Mouse (Mus musculus): ENCODE data around the gene Vmn1r172. TPM values are rescaled to one million over a fixed set of nuclear protein-coding genes. Genes with fewer than 3 reads are reported as not detected.

The Vmn1r172 gene
- not detected in 2 replicates for polyA plus RNA-seq (2012; rRNA removed)

GRCm38 (mm10) chr7:23658016-23658415 is at the start of gene Vmn1r172:
Vmn1r172 (plus strand) TSS chr7:23658316.

GRCm38 (mm10) chr7:23630422-23630821 is 27.7 kb upstream of the Vmn1r172 start, which contains the start of gene Vmn1r171:
Vmn1r171 (plus strand) TSS chr7:23630722.

GRCm38 (mm10) chr7:23700403-23700802 is 42.3 kb downstream of the Vmn1r172 start, which contains the start of gene Vmn1r173:
Vmn1r173 (plus strand) TSS chr7:23700703.

Other genes starting within 250 kb of the Vmn1r172 start
- not detected in 2 replicates for gene Vmn1r167, start 151.1 kb upstream of the Vmn1r172 start, polyA plus RNA-seq (2012; rRNA removed)
- gene Vmn1r168, start 118.6 kb upstream of the Vmn1r172 start, polyA plus RNA-seq (2012; rRNA removed), result not detected in 2 replicates
- not detected in 2 replicates for gene Vmn1r169, start 82.8 kb upstream of the Vmn1r172 start, polyA plus RNA-seq (2012; rRNA removed)
- not detected in 2 replicates for gene Vmn1r170, start 52.1 kb upstream of the Vmn1r172 start, polyA plus RNA-seq (2012; rRNA removed)
- not detected in 2 replicates for gene Vmn1r171, start 27.6 kb upstream of the Vmn1r172 start, polyA plus RNA-seq (2012; rRNA removed)
- not detected in 2 replicates for gene Vmn1r173, start 42.4 kb downstream of the Vmn1r172 start, polyA plus RNA-seq (2012; rRNA removed)
- not detected in 2 replicates for gene Vmn1r174, start 94.0 kb downstream of the Vmn1r172 start, polyA plus RNA-seq (2012; rRNA removed)
- gene Vmn1r175, start 152.3 kb downstream of the Vmn1r172 start, polyA plus RNA-seq (2012; rRNA removed), result not detected in 2 replicates
- gene Vmn1r176, start 179.1 kb downstream of the Vmn1r172 start, polyA plus RNA-seq (2012; rRNA removed), result not detected in 2 replicates
- not detected in 2 replicates for gene Vmn1r177, start 208.1 kb downstream of the Vmn1r172 start, polyA plus RNA-seq (2012; rRNA removed)
- not detected in 2 replicates for gene Vmn1r178, start 233.7 kb downstream of the Vmn1r172 start, polyA plus RNA-seq (2012; rRNA removed)

All from liver, embryonic 18 days (tissue).